Mouse (Mus musculus): Measurements from ENCODE around the gene Mmp9. TPM values are rescaled to one million over a fixed set of nuclear protein-coding genes. Genes with fewer than 3 reads are reported as not detected.

Gene Mmp9
- under 1 TPM; 0.93 to 0.99 TPM for total RNA-seq (2021)
- polyA plus RNA-seq (2012; rRNA removed) = 3.5 and 5.1 TPM in 2 replicates
- long read RNA-seq, partial matches to known transcripts = 0 of 1 reads
- long read RNA-seq, other reads (novel, unspliced or antisense) = 0 of 1 reads

DNA sequence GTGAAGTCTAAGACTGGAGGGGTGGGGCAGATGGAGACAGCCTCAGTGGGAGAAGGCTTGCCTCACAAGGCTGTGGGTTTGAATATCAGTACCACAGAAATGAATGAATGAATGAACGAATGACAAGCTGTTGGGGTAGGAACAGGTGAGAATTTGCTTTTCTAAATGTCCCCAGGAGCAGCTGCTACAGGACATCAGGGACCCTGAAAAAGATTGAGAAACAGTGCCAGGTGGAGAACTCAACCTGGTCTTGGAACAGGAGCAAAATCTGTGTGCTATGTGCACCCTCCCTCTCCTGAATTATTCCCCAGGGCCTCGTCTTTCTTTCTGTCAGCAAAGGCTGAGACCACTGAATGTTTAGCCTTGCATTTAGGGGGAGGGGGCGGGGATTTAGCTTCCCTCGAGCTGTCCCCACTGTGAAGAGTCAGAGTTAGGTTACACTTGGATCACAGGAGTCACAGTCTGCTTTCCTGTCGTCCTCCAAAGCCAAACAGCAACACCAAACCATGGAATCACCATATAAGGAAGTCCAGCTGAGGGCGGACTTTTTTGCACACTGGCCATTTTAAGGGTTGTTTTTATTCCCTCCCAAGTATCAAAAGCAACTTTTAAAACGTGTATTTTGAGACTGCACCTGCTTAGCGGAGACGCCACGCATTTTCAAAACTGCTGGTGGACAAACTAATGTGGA is at the start of gene Mmp9:
Gene Mmp9 (plus strand): TSS at position 641 of the 691 bp plus-strand sequence.
- Histone ChIP-seq H3K4me3 (no peak within 1 kb of the TSS), H3K4me1 (ENCODE audit: control insufficient read depth, insufficient read depth, low read length) (no peaks in the 10 kb centered on the region; the same call in 1 of the 2 replicates), H3K27me3 (ENCODE audit: control insufficient read depth, insufficient read depth, low read length) (peaks cover 1% of the 10 kb centered on the region; the same call in 1 of the 2 replicates), H3K79me2 (replicated peaks; ENCODE audit: control insufficient read depth, insufficient read depth, low read length) (no peaks in the 10 kb centered on the region), H3K36me3 (ENCODE audit: control insufficient read depth, insufficient read depth, low read length) (no peaks in the 10 kb centered on the region), H3K27ac (no peak within 1 kb of the TSS), H3K9ac (ENCODE audit: low read depth, low read length) (no peak within 1 kb of the TSS)
- DNase-seq = no peak
- intact Hi-C loops (cut with DNase I) = no loop called here
- TF ChIP-seq POLR2A (IDR thresholded peaks at IDR 0.05; ENCODE audit: insufficient read depth, low read depth, low read length) (no peak), CTCF (IDR thresholded peaks at IDR 0.05) (no peak), EP300 (IDR thresholded peaks at IDR 0.05; ENCODE audit: insufficient read depth, low read depth, low read length) (no peak)
- WGBS = 32% methylated on average over 10 of the region's 10 CpGs

GRCm38 (mm10) chr2:164891056-164891834 is 49.3 kb upstream of the Mmp9 start:
- no peaks in the 10 kb centered on the region for H3K79me2 ChIP-seq (replicated peaks; ENCODE audit: control insufficient read depth, insufficient read depth, low read length)
- intact Hi-C loops (cut with DNase I) = no loop called here
- no peak overlapping the region for H3K9ac ChIP-seq (ENCODE audit: low read depth, low read length)
- DNase-seq = no peak
- WGBS = 73% methylated on average over 13 of the region's 13 CpGs
- no peak overlapping the region for H3K4me3 ChIP-seq
- TF ChIP-seq CTCF (IDR thresholded peaks at IDR 0.05) (no peak), POLR2A (IDR thresholded peaks at IDR 0.05; ENCODE audit: insufficient read depth, low read depth, low read length) (no peak), EP300 (IDR thresholded peaks at IDR 0.05; ENCODE audit: insufficient read depth, low read depth, low read length) (no peak)
- no peaks in the 10 kb centered on the region for H3K27me3 ChIP-seq (ENCODE audit: control insufficient read depth, insufficient read depth, low read length)
- peaks cover 2% of the 10 kb centered on the region for H3K4me1 ChIP-seq (ENCODE audit: control insufficient read depth, insufficient read depth, low read length)
- no peaks in the 10 kb centered on the region for H3K36me3 ChIP-seq (ENCODE audit: control insufficient read depth, insufficient read depth, low read length)
- H3K27ac ChIP-seq = no peak overlapping the region

DNA sequence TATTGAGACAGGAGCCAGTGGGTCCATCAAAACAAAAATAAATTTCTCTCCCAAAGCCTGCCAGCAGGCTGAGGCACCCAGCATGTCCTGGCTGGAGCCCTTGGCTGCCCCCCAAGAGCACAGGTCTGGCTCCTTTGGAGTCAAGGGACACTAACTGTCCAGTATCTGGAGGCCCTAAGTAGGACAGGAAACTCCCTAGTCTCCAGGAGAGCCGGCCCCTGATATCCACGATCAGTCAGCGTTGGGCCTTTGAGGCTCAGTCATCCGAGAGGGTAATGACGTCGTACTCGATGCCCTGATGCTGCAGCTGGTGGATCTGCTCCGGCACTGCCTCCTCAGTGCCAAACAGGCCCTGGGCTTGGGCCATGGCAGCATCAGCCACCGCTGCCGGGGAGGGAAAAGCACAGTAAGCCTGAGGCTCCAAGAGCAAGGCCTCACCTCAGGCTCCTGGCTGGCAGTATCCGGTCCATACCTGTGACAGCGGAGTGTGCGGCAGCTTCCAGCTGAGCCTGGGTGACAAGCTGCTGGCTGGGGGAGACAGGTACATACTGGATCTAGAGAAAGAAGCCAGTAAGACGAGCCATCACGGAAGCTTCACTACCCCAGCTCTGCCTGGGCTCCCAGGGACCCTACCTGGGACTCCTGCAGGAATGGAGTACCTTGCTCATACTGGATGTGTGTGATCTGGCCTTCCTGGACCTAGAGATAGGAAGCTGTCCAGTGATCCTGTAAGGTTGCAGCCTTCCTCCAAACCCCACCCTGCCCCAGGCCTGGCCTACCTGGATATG is 48.5 kb upstream of the Mmp9 start:
- peak in 1 of 2 experiments; percentile 70 for DNase-seq
- H3K4me1 ChIP-seq (ENCODE audit: control insufficient read depth, insufficient read depth, low read length) = peaks cover 2% of the 10 kb centered on the region
- intact Hi-C loops (cut with DNase I) = no loop called here
- no peaks in the 10 kb centered on the region for H3K27me3 ChIP-seq (ENCODE audit: control insufficient read depth, insufficient read depth, low read length)
- WGBS = 49% methylated on average over 15 of the region's 15 CpGs
- no peaks in the 10 kb centered on the region for H3K36me3 ChIP-seq (ENCODE audit: control insufficient read depth, insufficient read depth, low read length)
- TF ChIP-seq POLR2A (IDR thresholded peaks at IDR 0.05; ENCODE audit: insufficient read depth, low read depth, low read length) (no peak), EP300 (IDR thresholded peaks at IDR 0.05; ENCODE audit: insufficient read depth, low read depth, low read length) (no peak), CTCF (IDR thresholded peaks at IDR 0.05) (no peak)
- no peak overlapping the region for H3K9ac ChIP-seq (ENCODE audit: low read depth, low read length)
- no peaks in the 10 kb centered on the region for H3K79me2 ChIP-seq (replicated peaks; ENCODE audit: control insufficient read depth, insufficient read depth, low read length)
- H3K27ac ChIP-seq = no peak overlapping the region
- no peak overlapping the region for H3K4me3 ChIP-seq

- H3K9ac ChIP-seq (ENCODE audit: low read depth, low read length) = no peak overlapping the region
- no peak for DNase-seq
- no peak overlapping the region for H3K27ac ChIP-seq
- WGBS = 89% methylated on average over 6 of the region's 6 CpGs
- intact Hi-C loops (cut with DNase I) = no loop called here
- no peaks in the 10 kb centered on the region for H3K36me3 ChIP-seq (ENCODE audit: control insufficient read depth, insufficient read depth, low read length)
- H3K4me3 ChIP-seq = no peak overlapping the region
- TF ChIP-seq POLR2A (IDR thresholded peaks at IDR 0.05; ENCODE audit: insufficient read depth, low read depth, low read length) = no peak
- TF ChIP-seq CTCF (IDR thresholded peaks at IDR 0.05) = no peak
- no peak for TF ChIP-seq EP300 (IDR thresholded peaks at IDR 0.05; ENCODE audit: insufficient read depth, low read depth, low read length)
- H3K4me1 ChIP-seq (ENCODE audit: control insufficient read depth, insufficient read depth, low read length) = peaks cover 2% of the 10 kb centered on the region
- H3K27me3 ChIP-seq (ENCODE audit: control insufficient read depth, insufficient read depth, low read length) = no peaks in the 10 kb centered on the region
- no peaks in the 10 kb centered on the region for H3K79me2 ChIP-seq (replicated peaks; ENCODE audit: control insufficient read depth, insufficient read depth, low read length)
Observed at GRCm38 (mm10) chr2:164892696-164893216, 47.8 kb upstream of the Mmp9 start.

DNA sequence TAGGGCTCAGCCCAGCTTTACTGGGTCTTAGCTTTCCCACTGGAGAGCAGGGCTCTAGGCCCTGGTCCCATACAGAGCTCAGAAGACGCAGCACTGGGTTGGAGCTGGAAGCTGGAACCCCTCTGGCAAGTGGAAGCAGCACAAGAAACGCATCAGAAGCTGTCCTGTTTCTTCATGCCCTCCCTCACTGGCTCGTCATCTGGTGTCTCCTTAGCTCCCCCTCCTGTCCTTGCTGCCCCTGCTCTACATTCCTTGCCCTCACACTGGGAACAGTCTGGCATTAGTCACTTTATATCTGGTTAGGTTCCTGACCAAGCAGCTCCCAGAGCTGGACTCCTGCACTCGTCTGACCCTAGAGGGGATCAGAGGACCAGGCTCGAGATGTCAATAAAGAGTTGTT is 46.5 kb upstream of the Mmp9 start:
- TF ChIP-seq POLR2A (IDR thresholded peaks at IDR 0.05; ENCODE audit: insufficient read depth, low read depth, low read length) (no peak), CTCF (IDR thresholded peaks at IDR 0.05) (peak; percentile 23; the same call in 1 of the 2 replicates)
- Histone ChIP-seq H3K4me3 (no peak overlapping the region), H3K79me2 (replicated peaks; ENCODE audit: control insufficient read depth, insufficient read depth, low read length) (no peaks in the 10 kb centered on the region), H3K9ac (ENCODE audit: low read depth, low read length) (no peak overlapping the region), H3K4me1 (ENCODE audit: control insufficient read depth, insufficient read depth, low read length) (peaks cover 2% of the 10 kb centered on the region), H3K36me3 (ENCODE audit: control insufficient read depth, insufficient read depth, low read length) (no peaks in the 10 kb centered on the region), H3K27me3 (ENCODE audit: control insufficient read depth, insufficient read depth, low read length) (no peaks in the 10 kb centered on the region), H3K27ac (no peak overlapping the region)
- 53% methylated on average over 5 of the region's 5 CpGs for WGBS
- no peak for DNase-seq
- intact Hi-C loops (cut with DNase I) = no loop called here
